Mouse (Mus musculus) layer of hippocampus, postnatal 14 days (tissue): ENCODE measurements around the gene Rapgefl1. TPM values are rescaled to one million over a fixed set of nuclear protein-coding genes. Genes with fewer than 3 reads are reported as not detected.

Experiments
- DNase-seq, 2 experiments: peaks; one replicate each; pipeline ENCODE4 v3.0.0; 2021 to 2022; ENCODE audit warnings: low spot score in 2 of 2, mixed read lengths in 1 of 2
- total RNA-seq, 2 experiments: library from RNA; stranded (reverse); gene quantifications; 2 replicates each; pipeline ENCODE4 v1.2.3; 2021

Gene Rapgefl1
- total RNA-seq, 2 experiments from 2014 or later = 159 to 165 TPM

DNA sequence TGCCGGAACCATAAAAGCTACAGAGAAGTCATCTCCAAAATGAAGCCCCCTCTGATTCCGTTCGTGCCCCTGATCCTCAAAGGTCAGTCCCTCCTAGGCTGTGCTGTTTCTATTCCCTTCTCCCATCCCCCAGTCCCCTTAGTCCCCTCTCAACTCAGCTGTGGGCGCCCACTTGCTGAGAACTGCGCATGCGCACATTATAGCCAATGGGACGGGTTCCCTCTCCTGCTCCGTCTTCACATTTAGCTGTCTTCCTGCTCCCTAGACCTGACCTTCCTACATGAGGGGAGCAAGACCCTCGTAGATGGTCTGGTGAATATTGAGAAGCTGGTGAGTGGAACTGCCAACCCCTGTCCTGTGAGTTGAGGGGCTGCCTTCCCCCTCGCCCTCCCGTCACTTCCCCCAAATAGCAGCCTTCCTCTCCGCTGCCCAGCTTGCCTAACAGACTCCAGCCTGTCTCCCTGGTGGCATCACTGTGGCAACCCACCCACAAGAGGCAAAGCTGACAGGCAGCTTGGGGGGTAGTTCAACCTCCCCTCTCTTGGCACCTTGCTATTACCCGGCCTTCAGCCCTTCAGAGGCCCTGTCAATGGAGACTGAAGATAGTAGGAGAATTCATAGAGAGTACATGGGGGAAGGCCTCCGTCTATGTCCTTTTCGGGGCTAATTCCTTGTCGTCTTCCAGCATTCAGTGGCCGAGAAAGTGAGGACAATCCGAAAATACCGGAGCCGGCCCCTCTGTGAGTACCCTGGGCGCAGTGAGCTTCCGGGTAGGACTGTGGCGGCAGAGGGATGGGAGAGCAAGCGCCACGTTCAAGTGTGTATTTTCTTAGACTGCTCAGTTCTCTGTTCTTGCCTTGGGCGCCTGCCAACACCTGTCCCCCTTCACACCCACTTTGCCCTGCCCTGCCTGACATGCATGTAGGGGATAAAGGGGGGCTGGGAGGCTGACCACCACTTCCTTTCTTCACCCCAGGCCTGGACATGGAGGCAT, 13.8 kb downstream of the Rapgefl1 start:
- DNase-seq = peak; percentile 66 to 75

DNA sequence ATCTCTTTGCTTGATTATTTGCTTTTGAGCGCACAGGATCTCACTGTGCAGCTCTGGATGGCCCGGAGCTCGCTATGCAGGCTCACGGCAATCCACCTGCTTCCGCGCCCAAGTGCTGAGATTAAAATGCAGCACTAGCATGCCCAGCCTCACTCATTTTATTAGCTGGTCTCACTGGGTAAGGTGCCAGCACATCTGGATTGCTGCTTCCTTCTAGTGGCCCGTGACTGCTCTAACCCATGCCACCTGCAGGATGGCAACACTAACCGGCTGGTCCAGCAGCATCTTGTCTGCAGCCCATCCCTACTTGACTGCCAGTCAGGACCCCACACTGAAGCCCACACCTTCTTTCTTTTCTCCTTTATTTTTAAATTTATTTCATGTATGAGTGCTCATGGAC, 17.5 kb downstream of the Rapgefl1 start:
- DNase-seq = no peak

DNA sequence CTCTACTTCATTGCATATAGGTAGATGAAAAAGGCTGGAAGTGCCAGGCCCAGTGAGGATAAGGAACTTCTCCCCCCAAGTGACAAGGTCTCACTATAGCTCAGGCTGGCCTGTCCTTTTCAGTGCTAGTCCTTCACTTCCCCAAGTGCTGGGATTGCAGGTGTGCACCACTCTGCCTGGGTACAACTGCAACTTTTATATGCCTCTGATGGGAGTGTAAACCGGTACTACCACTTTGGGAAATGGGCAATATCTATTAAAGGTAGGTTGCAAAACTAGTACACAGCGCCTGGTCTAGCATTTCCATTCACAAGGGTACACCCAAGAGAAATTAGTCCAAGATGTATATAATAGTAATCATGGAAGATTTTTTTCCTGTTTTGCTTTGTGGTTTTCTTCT, 18.1 kb downstream of the Rapgefl1 start:
- no peak for DNase-seq

DNA sequence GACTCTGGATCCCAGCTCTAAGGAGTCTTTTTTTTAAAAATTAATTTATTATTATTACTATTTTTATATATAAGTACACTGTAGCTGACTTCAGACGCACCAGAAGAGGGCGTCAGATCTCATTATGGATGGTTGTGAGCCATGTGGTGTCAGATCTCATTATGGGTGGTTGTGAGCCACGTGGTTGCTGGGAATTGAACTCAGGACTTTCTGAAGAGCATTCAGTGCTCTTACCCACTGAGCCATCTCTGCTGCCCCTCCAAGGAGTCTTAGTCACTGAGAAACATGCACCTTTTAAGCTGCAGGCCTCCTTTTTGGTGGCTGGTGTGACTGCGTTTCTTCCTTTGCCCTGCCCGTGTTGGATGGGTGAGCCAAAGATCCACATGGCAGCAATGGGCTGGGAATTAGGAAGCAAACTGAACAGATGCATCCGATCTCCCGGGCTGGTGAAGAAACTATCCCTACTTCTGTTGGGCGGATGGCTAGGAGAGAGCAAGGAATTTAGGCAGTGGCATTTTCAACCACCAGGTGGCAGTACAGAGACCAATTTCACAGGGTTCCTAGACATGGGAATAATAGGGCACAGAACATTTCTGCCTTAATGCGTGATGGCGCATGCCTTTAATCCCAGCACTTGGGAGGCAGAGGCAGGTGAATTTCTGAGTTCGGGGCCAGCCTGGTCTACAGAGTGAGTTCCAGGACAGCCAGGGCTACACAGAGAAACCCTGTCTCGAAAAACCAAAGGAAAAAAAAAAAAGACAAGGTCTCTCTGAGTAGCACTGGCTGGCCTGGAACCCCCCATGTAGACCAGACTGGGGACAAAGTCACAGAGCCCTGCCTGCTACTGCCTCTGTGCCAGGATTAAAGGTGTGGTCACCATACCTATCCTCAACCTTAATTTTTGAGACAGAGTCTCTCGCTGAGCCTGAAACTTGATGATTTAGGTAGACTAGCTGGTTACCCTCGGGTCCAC, 22.5 kb downstream of the Rapgefl1 start:
- DNase-seq = peak; percentile 91 to 92

DNA sequence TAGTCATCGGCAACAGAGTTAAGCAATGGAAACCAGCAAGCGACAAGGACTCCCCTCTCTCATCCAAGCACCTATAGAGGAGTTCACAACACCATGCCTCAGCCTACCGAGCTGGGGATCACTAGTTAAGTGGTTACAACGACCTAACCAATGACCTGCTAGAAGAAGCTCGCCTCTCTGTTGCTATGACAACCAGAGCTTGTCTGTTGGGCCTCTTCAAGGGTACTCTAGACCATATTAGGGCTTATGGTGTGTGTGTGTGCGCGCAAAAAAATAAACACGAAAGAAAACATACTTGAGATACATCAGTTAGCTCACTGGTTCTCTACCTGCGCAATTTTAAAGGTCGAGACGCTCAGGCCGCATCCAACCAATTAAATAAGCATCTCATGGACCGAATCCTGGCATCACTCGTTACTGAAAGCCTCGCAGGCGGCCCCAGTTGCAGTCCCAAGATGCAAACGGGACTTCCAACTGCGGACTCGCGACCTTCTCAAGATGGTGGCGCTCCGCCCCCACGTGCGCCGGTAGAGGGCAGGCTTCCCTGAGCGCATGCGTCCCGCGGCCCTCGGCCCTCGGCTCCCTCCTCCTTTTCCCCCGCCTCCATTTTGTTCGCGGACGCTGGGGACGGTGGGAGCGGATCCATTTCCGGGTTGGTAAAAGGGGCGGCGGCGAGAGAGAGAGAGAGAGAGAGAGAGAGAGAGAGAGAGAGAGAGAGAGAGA, 26.6 kb downstream of the Rapgefl1 start, which contains the start of gene Wipf2:
Gene Wipf2, plus strand, starts transcription at position 611 of the 723 bp plus-strand sequence.
- DNase-seq = peak; percentile 94 to 97

DNA sequence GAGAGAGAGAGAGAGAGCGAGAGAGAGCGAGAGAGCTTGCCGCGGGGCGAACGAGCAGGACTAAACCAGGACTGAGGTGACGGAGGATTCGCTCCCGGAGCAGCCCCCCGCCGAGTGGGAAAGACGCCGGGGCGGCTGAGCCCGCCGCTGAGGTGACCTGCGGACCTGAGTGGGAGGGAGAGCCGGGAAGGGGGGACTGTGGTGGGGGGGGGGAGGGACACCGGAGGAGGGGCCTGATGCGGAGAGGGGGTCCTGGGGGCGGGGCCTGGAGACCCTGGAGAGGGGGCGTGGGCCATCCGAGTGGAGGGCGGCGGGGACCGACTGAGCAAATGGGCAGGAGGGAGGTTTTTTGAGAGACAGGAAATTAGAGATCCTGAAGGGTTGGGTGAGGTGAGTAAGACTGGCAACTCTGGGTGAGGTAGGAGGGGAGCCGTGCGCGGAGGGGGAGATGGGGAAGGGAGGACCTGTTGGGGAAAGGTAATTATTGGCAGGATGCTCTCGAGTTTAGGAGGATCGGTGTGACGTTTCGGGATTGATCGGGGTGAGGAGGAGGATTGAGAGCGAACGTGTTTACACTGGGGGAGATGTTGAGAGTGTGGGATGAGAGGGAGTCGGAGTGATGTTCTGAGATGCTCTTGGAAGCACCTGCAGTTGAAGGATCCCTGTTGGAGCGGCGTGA, 27.3 kb downstream of the Rapgefl1 start:
- peak; percentile 54 to 64 for DNase-seq

DNA sequence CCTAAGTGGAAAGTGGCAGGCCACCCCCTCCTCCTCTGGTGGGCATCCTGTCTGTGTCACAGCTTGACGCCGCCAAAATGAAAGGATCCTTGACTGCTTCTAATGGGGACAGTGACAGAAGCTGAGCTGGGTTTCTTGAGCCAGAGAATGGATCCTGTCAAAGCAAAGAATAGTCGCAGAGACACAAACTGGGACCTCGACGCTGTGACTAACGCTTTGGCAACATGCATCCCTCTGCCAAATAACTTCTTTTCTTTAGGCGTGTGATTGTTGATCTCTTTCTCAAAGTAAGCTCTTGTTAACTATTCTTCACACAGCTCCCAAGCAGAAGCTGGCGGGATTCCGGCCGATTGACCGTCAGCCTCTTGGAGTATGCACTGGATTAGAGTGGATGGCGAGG, 30.7 kb downstream of the Rapgefl1 start:
- no peak for DNase-seq

DNA sequence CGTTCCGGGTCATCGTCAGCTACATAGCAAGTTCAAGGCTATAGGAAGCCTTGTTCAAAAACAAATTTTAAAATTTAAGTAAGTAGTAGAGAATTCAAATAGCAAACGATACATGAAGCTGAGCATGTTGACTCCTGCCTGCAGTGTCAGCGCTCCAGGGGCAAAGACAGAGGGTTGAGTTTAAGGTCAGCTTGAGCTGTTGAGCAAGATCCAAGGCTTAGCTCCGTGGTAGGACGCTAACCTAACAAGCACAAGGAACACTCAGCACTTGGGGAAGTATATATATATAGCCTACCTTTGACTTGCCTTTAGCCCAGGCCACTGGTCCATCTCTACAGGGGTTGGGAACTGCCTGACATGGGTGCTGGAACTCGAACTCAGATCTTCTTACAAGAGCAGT, 33.3 kb downstream of the Rapgefl1 start:
- no peak for DNase-seq

DNA sequence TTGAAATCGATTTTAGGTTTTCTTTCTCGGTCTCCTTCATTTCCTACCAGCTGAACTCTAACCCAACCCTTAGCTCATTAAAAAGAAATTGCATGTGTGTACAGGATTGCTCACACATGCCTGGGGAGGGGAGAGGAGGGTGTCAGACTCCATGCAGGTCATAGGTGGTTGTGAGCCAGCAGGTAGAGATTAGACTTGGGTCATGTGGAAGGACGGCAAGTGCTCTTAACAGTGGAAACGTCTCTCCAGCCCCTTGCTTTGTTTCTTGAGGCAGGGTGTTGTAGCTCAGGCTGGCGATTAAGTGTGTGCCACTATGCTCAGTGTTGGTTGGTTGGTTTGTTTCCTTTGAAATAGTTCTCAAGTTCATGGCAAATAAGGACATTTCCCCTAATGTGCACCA, 34.2 kb downstream of the Rapgefl1 start:
- no peak for DNase-seq

DNA sequence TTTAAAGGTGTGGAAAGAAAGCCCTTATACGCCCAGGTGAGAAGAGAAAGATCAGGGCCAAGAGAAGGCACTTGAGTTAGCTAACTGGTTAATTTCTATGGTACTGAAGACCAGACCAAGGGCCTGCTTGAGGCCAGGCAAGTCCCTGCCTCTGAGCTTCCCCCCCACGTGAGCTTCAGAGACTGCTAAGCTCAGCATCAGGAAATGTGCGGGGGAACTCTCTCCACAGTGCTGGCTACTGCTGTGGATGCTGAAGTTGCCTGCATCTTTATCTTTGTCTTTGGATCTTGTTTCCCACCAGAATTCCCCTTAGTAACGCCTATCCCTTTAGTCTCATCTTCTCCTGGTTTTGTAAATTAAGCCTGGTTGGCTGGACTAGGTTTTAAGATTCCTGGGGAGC, 34.8 kb downstream of the Rapgefl1 start:
- no peak for DNase-seq

DNA sequence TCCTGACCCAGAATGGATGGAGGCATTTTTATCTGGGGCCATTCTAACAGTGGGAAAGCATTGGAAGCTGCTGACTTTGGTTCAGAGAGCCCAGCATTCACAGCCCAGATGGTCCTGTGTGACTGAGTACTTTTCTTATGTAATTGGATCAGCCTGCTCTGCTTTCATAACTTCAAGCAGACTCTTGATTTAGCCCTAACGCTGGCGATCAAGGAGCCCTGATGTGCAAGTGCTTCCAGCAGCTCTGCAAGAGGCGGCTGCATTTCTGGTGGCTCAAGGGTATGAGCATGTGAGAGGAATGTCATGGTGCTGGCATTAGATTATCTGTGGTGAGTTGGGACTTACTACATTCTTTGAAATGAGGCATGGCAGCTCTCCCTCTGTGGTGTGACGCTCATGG, 35.5 kb downstream of the Rapgefl1 start:
- DNase-seq = peak; percentile 38 to 64

DNA sequence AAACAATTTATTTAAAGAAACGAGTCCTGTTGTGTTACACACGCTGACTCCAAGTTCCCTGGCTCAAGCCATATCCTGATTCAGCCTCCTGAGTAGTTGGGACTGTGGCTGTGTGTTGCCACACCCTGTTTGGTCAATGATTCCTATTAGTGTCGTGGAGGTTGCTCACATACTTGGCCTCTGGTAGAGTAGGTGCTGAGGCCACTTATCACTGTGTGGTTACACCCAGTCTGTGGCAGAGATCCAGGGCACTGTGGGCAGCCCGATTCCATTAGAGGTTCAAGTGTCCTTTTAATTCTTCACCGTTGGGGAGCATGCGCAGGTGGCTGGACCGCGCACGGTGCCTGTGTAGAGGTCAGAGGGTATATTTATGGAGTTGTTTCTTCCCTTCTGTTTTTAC, 37.3 kb downstream of the Rapgefl1 start:
- no peak for DNase-seq

DNA sequence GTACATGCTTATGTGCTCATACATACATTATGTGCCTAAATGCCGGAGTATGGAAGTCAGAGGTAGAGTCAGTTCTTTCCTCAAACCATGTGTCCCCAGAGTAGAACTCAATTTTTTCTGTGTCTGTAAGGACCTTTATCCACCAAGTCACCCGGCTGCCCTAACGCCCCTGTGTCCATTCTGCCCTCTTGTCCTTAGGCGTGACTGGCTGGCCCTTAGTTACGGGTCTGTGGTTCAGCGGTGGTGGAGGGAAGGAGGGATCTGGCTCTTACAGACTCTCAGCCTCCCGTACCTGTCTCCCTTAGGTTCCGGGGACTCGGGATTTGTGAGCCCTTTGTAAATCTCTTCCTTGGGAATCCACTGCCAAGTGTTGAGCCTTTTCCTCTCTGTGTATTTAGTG, 40.4 kb downstream of the Rapgefl1 start:
- DNase-seq = no peak

DNA sequence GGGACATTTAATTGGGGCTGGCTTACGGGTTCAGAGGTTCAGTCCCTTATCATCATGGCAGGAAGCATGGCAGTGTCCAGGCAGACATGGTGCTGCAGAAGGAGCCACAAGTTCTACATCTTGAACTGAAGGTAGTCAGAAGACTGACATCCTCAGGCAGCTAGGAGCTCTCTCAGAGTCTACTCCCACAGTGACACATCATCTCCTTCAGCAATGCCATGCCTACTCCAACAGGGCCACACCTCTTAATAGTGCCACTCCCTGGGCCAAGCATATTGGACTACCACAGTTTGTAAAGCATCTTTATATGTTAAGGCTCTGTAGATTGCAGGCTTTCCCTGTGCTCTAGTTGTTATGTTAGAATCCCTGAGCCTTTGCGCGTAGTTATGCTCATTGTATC, 51.1 kb downstream of the Rapgefl1 start:
- DNase-seq = no peak

DNA sequence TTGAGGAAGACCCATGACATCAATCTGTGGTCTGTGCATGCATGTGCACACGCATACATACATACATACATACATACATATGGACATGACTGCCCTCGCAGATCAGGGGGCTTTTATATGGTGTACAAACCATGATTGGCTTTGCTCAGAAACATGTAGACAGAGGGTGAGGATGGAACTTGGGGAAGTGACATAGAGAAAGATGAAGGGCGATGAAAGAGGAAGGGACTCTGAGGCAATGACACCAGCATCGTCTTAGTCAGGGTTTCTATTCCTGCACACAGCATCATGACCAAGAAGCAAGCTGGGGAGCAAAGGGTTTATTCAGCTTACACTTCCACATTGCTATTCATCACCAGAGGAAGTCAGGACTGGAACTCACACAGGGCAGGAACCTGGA, 52.5 kb downstream of the Rapgefl1 start:
- DNase-seq = no peak

DNA sequence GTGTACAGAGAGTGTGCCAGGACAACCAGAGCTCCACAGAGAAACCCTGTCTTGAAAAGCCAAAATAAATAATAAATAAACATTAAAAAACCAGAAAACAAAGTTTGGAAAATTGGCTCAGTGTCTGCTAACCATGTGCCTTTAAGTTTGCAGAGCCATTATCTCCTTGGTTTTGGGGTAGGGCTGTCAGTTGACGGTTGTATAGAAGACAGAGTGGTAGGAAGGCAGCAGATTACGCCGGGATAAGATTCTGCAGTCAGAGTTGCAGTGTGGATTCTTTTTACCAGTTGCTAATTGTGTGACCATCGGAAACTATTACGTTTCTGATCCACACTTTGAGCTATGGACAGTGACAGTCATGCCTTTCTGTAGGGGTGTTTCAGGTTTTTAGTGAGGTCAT, 53.4 kb downstream of the Rapgefl1 start:
- DNase-seq = no peak

DNA sequence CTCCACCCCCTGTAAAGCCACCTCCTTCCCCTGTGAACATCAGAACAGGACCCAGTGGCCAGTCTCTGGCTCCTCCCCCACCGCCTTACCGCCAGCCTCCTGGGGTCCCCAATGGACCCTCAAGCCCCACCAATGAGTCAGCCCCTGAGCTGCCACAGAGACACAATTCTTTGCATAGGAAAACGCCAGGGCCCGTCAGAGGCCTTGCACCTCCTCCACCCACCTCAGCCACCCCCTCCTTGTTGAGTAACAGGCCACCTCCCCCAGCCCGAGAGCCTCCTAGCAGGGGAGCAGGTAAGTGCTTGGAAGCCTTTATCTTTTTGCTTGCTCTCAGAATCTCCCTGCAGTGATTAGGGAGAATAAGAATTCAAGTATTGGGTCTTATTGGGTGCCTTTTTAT, 55.8 kb downstream of the Rapgefl1 start:
- DNase-seq = no peak

DNA sequence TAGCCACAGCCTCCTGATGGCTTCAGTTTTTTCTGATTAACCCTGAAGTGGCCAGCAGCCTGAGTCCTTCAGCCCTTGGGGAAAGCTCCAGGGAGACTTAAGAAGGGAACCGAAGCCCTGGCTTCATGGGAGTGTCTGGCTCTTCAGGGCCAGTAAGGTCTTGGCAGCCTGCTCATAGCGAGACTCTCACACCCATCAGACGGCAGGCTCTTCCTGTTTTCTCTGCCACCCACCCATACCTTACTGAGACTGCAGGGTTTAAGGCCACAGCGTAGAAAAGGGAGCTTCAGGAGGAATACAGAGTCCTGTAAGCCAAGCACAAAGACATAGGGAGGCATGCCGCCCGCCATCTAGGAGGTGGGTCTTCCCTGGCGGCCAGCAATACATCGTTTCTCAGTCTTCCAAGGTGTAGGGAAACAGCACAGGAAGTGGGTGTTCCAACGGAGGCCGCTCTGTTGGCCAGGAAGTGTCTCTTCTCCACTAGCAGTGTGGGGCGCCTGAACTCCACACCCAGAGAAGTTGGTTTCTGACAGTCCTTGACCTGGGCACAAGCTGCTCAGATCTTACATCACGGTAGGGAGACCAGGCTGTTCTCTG, 64.0 kb downstream of the Rapgefl1 start:
- no peak for DNase-seq

DNA sequence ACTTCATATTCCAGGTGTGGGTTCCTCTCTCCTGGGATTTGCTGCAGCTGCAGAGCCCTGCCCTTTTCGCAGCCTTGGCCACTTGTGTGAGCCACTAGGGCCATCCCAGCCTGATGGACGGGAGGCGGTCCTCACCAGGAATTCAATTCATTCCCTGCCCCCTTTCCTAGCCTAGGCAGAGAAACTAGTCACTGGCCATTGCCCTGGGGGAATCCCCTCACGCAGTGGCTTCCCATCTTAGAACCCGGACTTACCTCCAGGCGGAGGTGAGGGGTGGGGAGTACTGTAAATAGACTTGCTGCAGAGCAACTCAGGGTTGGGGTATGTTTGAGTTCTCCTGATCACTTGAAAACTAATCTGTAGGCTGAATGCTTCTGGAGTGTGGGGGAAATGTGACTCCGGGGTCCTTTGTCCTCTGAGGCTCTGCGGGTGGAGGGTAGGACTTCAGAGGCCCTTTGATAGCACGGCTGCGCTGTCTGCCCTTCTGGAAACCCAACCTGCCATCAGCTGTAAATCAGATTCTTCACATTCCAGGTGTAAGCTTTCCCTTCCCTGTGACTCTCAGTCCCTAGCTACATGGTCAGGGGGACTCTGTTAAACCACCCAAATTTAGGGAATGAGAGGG, 66.1 kb downstream of the Rapgefl1 start:
- DNase-seq = no peak
